Mouse (Mus musculus): Measurements from ENCODE around the gene Ltn1. TPM values are rescaled to one million over a fixed set of nuclear protein-coding genes. Genes with fewer than 3 reads are reported as not detected.
A peak's percentile ranks its signal among the peaks of the same experiment; 100 is the strongest.

Gene Ltn1
- 10 to 100 TPM; 27.3 to 33.2 TPM for total RNA-seq (2021)
- long read RNA-seq, experiment 1, full-length matches to known transcripts: 1 of 1 reads
- long read RNA-seq, experiment 1, partial matches to known transcripts: 0 of 1 reads
- long read RNA-seq, experiment 1, other reads (novel, unspliced or antisense): 0 of 1 reads
- long read RNA-seq, experiment 2, full-length matches to known transcripts: 5 of 16 reads
- long read RNA-seq, experiment 2, partial matches to known transcripts: 11 of 16 reads
- long read RNA-seq, experiment 2, other reads (novel, unspliced or antisense): 0 of 16 reads

DNA sequence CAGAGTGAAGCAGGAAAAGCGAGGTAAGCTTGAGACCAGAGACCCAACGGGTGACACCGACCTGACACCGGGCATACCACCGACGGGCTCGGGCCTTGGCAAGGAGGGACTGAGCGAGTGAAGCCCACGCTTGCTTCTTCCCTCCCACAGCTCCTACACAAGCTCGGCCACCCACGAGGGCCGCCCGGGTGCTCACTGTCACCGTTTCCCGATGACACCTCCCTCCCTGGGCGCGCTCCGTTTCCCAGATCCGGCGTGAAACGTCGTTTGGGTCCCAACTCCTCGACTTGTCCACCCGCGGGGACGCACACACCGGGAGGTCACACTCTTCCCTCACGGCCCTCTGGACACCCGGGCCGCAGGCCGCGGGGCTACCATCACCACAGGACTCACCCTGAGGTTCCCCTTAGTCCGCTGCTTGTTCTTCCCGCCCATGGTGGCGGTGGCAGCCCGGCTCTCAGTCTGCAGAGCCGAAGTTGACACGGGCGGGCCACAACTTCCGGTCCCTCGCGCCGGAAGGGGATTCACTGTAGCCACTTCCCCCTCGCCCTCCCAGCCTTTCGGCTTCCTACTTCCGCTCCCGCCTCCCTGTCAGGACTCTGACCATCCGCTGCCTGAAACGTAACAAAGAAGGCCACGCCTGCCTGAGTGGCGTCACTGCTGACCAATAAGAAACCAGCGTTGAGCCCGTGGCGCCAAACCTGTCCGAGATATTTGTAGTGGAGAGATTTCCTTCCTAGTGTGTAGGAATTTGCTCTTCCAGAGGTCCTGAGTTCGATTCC, at the start of gene Ltn1:
Ltn1 (minus strand) TSS at position 580 of the 782 bp plus-strand sequence.
- DNase-seq (ENCODE audit: low spot score in 2 of 2): peak; percentile 96

DNA sequence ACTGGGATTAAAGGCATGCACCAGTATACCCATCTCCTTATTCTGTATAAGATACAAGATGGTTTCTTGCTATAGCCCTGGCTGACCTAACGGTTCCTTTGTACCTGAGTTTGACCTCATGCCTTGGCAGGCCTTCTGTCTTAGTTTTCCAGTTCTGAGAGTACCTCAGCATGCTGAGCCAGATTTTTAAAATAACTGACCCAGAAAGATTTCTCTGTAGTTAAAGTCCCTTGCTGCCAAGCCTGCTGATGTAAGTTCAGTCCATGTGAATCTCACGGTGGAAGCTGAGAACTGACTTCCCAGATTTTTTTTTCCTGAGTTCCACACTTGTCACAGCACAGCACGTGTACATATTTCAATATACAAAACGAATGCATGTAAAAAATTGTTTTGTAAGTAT, 38.2 kb upstream of the Ltn1 start:
- no peak for DNase-seq (ENCODE audit: low spot score in 2 of 2)

DNA sequence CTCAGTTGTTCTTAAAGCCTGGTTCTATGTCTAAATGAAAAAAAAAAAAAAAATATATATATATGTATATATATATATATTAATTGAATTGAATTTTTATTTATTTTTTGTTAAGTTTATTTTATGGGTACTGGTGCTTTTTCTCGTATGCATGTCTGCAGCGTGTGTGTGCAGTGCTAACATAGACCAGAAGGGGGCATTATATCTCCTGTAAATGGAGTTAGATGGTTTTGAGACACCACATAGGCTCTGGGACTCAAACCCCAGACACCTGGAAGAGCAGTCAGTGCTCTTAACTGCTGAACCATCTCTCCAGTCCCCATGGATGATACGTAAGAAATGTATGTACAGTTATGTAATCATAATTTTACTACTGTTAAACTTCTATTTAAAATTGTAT, 26.3 kb upstream of the Ltn1 start:
- no peak for DNase-seq (ENCODE audit: low spot score in 2 of 2)

DNA sequence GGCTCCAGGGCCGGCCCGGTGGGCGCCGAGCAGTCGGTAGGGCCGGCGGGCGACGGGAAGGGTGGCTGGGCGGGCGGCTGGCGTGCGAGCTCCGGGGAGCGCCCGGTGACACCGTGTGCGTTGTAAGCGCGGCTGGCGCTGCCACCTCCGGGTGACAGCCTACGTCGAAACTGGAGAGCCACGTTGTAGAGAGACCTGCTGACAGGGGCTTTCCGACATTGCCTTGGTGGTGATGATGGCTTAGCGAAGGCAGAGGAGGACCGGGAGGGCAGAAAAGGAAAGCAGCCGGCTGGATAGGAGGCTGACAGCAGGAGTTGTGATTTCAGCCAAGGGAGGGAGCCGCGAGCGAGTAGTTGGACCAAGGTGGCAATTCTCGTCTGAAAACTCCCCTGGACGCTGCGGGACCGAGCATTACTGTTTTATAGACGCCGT, 22.8 kb upstream of the Ltn1 start:
- no peak for DNase-seq (ENCODE audit: low spot score in 2 of 2)

DNA sequence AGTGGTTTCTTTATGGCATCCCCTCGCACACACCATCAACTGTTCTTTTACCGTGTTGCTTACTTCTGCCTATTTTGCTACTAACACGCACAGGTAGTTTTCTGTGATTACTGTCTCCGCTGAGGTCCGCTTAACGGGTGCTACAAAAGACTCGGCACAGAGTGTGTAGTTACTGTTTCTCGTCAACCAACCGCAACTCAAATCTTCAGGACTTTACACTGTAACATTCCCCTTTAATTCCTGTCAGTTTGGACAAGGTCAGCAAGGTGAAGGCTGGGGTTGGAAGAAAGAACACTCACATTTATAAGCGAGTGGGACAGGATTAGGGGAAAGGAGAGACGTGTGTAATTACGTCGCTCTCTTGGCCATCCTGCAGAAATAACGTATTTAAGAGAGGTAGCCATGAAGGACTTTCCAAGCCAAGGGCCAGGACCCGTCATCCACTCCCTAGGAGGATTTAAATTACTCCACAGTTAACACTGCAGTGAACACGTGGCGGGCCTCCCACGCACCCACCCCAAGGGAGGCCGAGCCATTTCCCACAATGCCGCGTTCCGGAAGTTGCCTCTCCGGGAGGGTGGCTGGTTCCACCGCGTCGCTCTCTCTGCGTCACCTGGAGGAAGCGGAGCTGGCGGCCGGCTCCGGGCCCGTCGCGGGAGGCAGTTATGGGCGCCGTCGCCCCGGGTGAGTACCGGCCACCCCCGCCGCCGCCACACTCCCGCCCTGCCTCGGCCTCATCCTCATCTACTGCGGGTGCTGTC, 22.2 kb upstream of the Ltn1 start, which contains the start of gene Usp16:
Usp16 (plus strand) TSS at position 285 of the 761 bp plus-strand sequence.
- DNase-seq (ENCODE audit: low spot score in 2 of 2): peak; percentile 94 to 96

DNA sequence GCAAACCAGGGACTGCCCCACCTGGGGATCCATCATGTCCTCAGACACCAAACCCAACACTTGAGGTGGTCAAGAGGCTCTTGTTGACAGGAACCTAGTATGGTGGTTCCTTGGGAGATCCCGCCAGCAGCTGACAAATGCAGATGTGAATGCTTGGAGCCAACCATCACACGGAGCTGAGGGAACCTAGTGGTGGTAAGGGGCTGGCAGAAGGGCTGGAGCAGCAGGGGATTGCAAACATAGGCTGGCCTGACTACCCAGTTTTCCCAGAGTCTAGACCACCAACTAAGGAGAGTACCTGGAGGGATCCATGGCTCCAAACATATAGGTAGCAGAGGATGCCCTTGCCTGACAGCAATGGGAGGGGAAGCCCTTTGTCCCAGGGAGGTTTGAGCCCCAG, 20.8 kb upstream of the Ltn1 start:
- no peak for DNase-seq (ENCODE audit: low spot score in 2 of 2)

DNA sequence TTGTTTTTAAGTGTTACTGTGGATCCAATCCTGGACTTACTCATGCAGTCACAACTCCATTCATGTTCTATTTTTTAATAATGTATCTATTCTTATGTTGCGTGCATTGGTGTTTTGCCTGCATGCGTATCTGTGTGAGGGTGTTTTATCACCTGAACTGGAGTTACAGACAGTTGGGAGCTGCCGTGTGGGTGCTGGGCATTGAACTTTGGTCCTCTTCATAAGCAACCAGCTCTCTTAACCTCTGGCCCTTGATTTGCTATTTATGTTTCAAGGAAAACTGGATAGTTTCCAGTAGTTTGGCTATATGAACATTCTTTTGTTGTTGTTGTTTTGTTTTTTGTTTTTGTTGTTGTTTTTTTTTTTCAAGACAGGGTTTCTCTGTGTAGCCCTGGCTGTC, 13.1 kb upstream of the Ltn1 start:
- DNase-seq (ENCODE audit: low spot score in 2 of 2): no peak

DNA sequence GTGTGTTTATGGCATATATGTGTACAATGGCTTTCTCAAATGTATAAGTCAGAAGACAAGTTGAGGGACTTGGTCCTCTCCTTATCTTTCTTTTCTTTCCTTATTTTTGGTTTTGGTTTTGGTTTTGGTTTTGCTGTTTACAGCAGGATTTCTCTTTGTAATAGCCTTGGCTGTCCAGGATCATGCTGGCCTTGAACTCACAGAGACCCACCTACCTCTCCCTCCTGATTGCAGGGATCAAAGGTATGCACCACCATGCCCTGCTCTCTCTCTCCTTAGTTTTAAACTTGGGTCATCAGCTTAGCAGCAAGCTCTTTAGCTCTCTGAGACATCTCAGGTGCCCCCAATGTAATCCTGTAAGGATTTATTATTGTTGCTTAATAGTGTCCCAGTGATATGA, 12.7 kb upstream of the Ltn1 start:
- no peak for DNase-seq (ENCODE audit: low spot score in 2 of 2)

DNA sequence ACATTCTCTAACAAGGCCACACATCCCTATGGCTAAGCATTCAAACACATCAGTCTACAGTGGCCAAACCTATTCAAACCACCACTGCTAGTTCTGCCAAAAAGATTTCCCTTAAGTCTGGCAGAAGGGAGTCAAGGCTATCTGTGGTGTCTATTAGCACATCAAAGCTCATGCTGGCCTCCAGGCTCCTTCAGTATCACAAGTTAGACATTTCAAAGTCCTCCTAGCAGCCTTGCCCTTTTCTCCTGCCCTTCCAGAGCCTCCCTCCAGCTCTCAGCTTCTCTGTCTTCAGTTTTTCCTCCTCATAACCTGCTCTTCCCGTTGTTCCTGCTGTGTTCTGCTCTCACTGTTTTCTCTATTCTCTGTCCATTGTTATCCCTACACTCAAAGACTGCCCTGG, 11.7 kb upstream of the Ltn1 start:
- DNase-seq (ENCODE audit: low spot score in 2 of 2): no peak

DNA sequence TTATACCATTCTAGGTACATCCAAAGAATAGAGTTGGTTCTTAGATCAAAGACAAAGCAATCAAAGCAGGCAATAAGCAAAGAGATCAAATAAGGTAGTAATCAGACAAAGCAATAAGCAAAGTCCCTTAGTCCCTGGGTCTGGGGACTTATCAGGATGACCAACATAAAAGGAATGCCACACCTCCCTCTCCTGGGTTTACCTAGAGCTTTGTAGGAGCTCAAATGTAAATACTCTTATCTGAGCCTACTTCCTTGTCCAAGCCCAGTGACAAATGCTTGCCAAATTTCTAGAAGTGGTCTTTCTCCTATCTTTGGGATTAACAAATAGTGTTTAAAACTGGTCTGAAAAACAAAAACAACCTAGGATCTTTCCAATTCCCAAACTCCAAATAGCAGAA, 10.8 kb upstream of the Ltn1 start:
- no peak for DNase-seq (ENCODE audit: low spot score in 2 of 2)

DNA sequence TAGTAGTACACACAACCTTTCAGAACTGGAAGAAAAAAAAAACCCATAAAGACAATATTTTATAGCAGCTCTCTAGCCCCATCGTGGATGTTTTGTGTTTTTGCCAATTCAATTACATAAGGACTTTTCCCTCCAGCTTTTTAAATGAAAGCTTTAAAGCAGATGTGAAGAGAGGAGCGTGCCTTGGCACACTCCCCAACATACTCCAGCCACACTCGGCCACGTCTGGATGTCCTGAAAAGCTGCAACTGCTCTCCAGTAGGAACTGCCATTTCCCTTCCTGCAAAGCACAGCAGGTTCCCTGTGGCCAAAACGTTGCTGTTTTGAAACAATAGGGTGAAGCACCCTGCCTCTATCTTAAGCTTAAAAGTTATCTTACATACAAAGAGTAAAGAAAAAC, 9.9 kb upstream of the Ltn1 start:
- no peak for DNase-seq (ENCODE audit: low spot score in 2 of 2)

DNA sequence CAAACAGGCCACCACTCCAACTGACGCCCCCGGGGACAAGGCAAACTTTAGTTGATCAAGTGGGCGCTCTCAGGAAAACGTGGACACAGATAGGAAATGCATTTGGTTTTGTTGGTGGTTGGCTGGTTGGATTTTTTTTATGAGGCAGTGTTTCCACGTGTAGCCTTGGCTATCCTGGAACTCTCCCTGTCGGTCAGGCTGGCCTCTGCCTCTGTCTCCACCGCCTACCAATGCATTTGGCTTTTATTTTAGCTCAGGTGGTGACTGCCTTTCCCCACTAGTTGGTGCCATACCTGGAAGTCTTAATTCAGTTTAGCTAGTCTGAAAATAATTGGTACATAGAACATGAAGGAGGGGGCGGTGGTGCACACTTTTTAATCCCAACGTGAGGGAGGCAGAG, 8.7 kb upstream of the Ltn1 start:
- no peak for DNase-seq (ENCODE audit: low spot score in 2 of 2)

DNA sequence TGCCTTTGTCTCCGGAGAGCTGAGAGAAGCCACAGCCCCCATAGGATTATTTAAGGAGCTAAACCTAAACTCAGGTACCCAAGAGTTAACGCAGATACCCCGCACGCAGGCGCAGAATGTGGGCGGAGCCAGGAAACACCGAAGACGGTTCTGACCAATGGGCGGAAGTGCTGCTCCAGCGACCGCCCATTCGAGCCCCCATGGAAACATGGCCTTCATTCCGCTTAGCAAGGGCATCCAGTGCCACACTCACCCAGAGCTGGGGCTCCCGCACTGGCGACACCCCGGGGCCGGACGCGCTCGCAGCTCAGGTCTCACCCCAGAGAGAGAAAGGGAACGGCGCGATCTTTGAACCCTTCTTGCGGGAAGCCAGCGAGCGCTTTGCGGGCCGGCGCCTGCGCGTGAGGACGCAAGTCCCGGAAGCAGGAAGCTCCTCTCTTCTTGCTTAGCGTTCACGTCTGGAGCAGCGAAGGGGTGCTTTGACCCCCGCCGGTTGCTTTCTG, 7.8 kb upstream of the Ltn1 start, which contains the start of gene Rwdd2b:
Rwdd2b (minus strand) TSS at position 390 of the 503 bp plus-strand sequence.
- DNase-seq (ENCODE audit: low spot score in 2 of 2): peak; percentile 88 to 90

DNA sequence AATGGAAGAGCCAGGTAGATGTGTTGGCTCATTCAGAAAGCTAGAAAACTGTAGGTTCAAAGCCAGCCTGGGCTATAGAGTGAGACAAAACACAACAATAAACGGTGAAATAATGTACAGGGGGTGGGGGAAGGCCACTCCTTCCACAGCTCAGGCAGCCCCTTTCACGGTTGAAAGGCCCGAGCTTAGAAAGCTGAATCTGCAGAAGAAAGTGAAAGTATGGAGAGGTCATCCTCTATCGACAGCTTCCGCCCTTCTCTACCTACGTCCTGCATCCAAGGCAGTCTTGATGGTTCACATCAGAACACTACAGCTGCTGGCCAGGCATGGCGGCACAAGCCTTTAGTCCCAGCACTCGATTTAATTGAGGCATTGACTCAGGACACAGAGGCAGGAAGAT, 6.3 kb upstream of the Ltn1 start:
- DNase-seq (ENCODE audit: low spot score in 2 of 2): no peak

DNA sequence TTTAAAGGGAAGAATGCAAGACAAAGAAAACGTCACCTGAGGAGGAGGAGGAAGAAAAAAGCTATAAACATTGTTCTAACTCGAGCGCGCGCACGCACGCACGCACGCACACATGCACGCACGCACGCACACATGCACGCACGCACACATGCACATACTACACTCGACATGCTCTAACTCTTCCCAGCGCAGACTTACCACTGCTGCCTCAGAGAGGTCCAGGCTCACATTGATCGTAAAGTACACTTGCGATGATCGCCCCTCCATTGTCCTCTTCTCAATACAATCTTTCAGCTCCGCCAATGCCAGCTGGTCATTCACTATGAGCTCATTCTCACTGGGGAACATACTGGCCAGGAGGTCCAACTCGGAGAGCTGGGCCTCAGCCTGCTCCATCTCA, 4.7 kb upstream of the Ltn1 start:
- DNase-seq (ENCODE audit: low spot score in 2 of 2): no peak

DNA sequence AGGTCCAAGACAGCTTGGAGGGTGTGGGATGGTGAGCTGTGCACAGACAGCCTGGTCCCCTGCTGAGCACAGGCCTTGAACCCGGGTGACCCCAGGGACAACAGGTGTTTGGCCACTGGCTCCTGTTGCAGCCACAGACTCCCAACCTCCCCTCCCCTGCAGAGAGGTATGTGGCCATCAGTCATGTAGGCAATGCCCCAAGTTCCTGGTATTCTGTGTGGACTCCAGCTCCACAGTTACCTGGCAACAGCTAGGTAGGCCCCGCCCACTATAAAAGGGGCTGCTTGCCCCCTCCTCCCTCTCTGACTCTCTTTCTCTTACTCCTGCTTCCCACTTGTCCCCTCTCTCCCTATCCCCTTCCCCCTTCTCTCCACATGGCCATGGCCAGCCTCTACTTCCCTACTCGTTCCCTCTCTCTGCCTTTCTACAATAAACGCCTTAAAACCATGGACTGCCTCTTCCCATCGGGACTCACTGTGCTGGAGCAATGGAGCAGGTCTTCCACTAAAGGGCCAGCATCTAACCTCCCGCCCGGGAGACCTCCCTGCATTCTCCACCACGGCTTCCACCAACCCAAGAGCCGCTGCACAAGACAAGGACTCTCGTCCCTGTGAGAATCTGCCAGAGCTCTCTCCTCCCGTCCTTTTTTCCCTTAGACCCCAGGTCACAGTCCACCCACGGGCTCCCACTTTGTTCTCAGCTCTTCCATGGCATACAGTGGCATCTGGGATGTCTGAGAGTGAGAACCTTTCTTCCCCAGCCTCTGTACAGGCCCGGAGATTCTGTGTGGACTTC, 3.2 kb upstream of the Ltn1 start:
- no peak for DNase-seq (ENCODE audit: low spot score in 2 of 2)

DNA sequence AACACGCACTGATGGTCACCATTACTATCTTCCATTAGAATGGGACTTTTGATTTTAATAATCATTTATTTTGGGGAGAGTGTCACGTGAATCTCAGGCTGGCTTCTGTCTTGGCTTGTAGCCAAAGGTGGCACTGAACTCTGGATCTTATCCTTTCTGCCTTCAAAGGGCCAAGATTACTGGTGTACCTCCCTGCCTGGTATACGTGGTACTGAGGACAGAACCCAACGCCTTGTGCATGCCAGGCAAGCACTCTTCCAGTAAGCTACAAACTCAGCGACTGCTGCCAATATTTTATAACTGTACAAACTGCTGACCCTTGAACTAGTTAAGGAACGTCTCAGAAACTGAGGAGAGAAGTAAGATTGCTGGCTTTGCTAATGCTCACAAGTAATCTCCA, 2.5 kb upstream of the Ltn1 start:
- no peak for DNase-seq (ENCODE audit: low spot score in 2 of 2)

DNA sequence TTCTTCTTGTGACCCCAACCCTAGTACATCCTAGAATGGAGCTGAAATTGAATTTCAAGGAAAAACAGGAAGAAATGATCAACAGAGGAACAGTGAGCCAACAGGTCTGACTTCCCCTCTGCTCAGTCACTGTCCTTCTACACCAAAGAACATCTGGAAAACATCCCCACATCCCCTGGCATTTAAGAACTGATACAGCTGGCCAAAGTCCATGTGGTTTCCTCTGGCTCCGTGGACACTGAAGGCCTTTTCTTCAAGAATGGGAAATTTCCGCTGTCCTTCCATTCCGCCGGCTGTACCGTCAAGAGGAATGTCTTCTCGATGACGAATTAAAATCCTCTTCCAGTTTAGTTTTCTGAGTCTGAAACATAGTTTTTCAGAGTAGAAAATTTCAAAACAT, 1.9 kb upstream of the Ltn1 start:
- no peak for DNase-seq (ENCODE audit: low spot score in 2 of 2)

DNA sequence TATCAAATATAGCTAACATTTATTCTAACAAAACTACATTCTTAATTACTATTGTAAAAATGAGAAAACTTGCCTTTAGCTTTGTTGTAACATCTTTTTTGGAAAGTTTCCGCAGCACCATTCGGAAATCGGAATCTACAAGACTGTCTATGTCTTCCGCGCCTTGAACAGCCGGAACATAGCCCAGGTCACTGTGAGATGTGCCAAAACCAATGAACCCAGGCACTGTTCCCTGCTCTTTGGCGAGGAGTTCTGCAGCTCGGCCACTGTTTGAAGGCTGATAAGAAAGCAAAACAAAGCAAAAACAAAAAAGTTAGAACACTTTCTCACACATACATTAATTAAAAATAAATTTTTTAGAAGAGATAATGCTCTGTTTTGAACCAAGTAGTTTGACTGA, 4.9 kb downstream of the Ltn1 start:
- no peak for DNase-seq (ENCODE audit: low spot score in 2 of 2)

DNA sequence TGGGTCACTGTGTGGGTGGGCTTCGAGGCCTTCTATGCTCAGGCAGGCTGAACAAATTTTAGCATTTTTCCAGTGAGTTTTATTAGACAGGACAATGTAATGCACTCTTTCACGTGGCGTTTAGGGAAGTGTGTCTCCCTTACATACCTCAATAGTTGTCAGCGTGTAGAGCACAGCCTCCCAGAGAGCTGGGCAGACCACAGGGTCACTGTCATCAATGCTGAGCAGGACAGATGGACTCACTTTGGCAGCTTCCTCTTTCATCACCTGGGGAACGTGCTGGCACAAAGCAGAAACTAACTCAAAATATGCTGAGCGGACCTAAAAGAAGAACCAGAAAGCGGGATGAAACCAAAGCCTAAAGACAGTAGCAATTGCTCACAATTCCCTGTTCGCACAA, 11.8 kb downstream of the Ltn1 start:
- DNase-seq (ENCODE audit: low spot score in 2 of 2): no peak

DNA sequence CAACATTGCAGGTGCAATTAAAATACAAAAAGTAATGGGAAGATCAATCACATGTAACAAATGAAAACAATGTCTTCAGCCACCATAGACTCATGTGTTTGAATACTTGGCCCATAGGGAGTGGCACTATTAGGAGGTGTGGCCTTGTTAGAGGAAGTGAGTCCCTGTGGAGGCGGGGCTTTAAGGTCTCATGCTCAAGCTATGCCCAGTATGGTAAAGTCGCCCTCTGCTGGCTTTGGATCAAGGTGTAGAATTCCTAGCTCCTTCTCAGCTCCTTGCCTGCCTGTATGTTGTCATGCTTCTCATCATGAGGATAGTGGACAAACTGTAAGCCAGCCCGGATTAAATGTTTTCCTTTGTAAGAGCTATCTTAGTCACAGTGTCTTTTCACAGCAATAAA, 27.4 kb downstream of the Ltn1 start:
- DNase-seq (ENCODE audit: low spot score in 2 of 2): no peak
